Mouse (Mus musculus): ENCODE results near the gene Jade3. TPM values are rescaled to one million over a fixed set of nuclear protein-coding genes. Genes with fewer than 3 reads are reported as not detected.

Jade3 gene
- total RNA-seq, 1 experiment from 2014 or later: 2.2 TPM

- ATAC-seq (replicated peaks; ENCODE audit: insufficient number of reproducible peaks, low FRiP score, low TSS enrichment, poor library complexity, severe bottlenecking): no peak
Measured at GRCm38 (mm10) chrX:20532621-20533020, 107.1 kb downstream of the Jade3 start.

DNA sequence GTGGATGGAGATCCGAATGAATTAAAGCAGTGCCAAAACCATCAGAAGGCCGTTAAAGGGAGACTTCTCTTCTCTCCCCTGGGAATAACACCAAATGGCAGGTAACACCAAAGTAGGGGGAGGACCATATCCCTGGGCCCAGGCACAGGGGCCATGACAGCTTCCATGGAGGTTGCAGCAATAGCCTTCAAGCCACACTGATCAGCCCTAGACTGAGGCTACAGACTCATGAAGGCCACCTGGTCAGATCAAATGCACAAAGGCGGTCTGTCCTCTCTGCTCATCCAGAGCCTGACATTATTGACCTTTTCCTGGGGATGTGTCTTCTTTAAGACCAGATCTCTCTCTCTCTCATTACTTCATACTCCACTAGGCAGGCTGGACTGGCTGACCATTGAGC lies 118.4 kb downstream of the Jade3 start:
- ATAC-seq (replicated peaks; ENCODE audit: insufficient number of reproducible peaks, low FRiP score, low TSS enrichment, poor library complexity, severe bottlenecking): no peak

GRCm38 (mm10) chrX:20547609-20548008 lies 122.1 kb downstream of the Jade3 start:
- ATAC-seq (replicated peaks; ENCODE audit: insufficient number of reproducible peaks, low FRiP score, low TSS enrichment, poor library complexity, severe bottlenecking): no peak

DNA sequence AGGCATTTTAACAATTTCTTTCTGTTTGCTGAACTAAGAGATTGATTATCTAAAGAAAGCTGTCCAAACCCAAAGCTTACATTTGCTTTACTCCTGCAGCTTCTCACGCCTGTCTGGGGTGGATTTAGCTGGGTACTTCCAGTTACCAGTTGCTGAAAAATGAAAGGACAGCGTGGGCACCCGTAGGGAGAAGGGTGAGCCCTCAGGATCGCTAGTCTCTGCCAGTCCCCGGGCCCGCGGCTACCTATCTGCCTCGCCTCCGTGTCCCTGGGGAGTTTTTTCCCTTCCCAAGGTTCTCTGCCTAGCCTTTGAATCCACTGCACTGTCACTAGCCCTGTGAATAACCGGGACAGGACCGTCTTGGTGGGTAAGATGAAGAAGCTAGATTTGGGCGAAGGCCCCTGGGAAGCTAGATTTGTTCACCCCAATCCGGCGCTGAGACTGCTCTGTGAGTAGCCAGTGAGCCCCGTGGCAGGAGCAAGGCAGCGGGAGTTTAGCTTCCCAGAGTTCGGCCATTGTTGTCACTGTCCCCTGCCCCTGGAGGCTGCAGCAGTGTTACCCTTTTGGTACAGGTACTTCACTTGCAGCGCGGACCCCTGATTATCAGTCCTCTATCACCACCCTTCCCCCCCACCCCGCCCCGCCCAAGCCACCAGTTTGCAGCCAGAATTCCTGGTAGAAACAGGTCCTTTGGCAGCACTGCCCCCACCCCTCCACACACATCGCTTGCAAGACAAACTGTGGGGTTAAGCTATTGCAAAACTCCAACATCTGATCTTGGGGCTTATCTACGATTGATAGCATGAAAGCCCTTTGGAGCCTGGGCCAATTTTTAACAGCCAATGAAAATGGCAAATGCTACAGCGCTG lies 122.8 kb downstream of the Jade3 start:
- ATAC-seq (replicated peaks; ENCODE audit: insufficient number of reproducible peaks, low FRiP score, low TSS enrichment, poor library complexity, severe bottlenecking): no peak

- no peak for ATAC-seq (replicated peaks; ENCODE audit: insufficient number of reproducible peaks, low FRiP score, low TSS enrichment, poor library complexity, severe bottlenecking)
Measured at GRCm38 (mm10) chrX:20548880-20549440, 123.5 kb downstream of the Jade3 start.

GRCm38 (mm10) chrX:20549532-20549931 lies 124.0 kb downstream of the Jade3 start, which contains the start of gene Rgn:
TSS of gene Rgn (plus strand) at chrX:20549787.
- ATAC-seq (replicated peaks; ENCODE audit: insufficient number of reproducible peaks, low FRiP score, low TSS enrichment, poor library complexity, severe bottlenecking): no peak

DNA sequence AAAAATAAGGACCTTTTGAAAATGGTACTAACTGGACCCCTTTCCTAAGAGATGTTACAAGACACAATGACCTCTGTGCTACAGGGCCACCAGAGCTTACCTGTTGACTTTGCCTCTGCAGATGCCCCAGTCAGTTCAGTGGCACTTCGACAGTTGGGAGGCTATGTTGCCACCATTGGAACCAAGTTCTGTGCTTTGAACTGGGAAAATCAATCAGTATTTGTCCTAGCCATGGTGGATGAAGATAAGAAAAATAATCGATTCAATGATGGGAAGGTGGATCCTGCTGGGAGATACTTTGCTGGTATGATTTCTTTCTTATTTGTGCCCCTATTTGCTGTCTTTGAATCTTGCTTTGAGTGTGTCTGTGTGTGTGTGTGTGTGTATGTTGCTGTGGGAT lies 126.7 kb downstream of the Jade3 start:
- ATAC-seq (replicated peaks; ENCODE audit: insufficient number of reproducible peaks, low FRiP score, low TSS enrichment, poor library complexity, severe bottlenecking): no peak

- ATAC-seq (replicated peaks; ENCODE audit: insufficient number of reproducible peaks, low FRiP score, low TSS enrichment, poor library complexity, severe bottlenecking): no peak
Measured at GRCm38 (mm10) chrX:20561846-20562245, 136.4 kb downstream of the Jade3 start.

DNA sequence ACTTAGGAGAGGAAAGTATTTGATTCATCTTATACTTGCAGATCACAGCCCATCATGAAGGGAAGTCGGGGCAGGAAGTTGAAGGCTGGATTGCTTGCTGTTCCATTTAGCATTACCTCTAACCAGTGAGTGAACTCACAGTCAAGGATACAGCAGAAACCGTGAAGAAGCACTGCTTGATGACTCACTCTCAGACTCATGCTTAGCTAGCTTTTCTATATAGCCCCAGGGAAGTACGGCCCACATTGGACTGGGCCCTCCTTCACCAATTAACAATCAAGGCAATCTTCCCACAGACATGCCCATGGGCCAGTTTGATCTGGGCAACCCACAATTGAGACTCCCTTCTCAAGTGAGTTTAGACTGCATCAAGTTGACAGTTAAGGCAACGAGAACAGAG lies 138.5 kb downstream of the Jade3 start:
- no peak for ATAC-seq (replicated peaks; ENCODE audit: insufficient number of reproducible peaks, low FRiP score, low TSS enrichment, poor library complexity, severe bottlenecking)

Other genes with a start within 250 kb of the Jade3 start
- 12.5 to 61.2 TPM (median 32.6 TPM) in 3 replicates for gene Slc9a7, start 133.9 kb upstream of the Jade3 start, total RNA-seq (2017)
- gene Rp2, start 61.2 kb upstream of the Jade3 start, total RNA-seq (2017): 81.6 to 136 TPM (median 123 TPM) in 3 replicates
- gene Rgn, start 124.1 kb downstream of the Jade3 start, total RNA-seq (2017): not detected in 3 replicates
- gene Rbm10, start 191.8 kb downstream of the Jade3 start, total RNA-seq (2017): 29.0 to 47.9 TPM (median 33.5 TPM) in 3 replicates
- 61.7 to 101 TPM (median 97.4 TPM) in 3 replicates for gene Ndufb11, start 191.9 kb downstream of the Jade3 start, total RNA-seq (2017)
- 137 to 173 TPM (median 147 TPM) in 3 replicates for gene Uba1, start 232.6 kb downstream of the Jade3 start, total RNA-seq (2017)

Data from monocyte, adult 5-6 weeks (primary cell).